Mouse (Mus musculus) subcutaneous adipose tissue, adult 2 months (tissue): Measurements from ENCODE around the gene Gm21739. TPM values are rescaled to one million over a fixed set of nuclear protein-coding genes. Genes with fewer than 3 reads are reported as not detected.

Source experiments
- polyA plus RNA-seq: library from polyadenylated mRNA; depleted of rRNA; stranded (reverse); fragments of >200 nt; gene quantifications from 2 replicates; pipeline ENCODE4 v1.2.3, GENCODE M21; 2012; ENCODE audit warnings: low replicate concordance; rRNA removed

The Gm21739 gene
- polyA plus RNA-seq, result not detected in 2 replicates

DNA sequence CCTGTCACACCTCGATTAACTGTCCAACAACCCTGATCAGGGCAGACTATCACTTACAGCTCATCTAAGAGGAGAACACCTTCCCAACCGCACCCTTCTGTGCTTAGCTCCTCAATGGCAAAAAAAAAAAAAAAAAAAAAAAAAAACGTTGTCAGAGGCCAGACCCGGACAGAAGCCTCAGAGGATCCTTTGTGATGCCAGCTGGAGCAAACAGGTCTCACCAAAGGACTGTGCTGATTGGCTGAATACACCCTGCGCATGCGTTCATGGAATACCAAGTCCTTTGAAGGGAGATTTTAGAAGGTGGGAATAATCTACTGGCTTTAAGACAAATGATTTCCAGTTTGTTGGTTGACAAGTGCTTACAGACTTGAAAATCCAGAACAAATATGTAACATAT is at the start of gene Gm21739:
Gene Gm21739 (minus strand): TSS at position 101 of the 400 bp plus-strand sequence.

